Mouse (Mus musculus) CH12.LX (cell line): ENCODE results near the gene Aif1l. TPM values are rescaled to one million over a fixed set of nuclear protein-coding genes. Genes with fewer than 3 reads are reported as not detected.

Source experiments
- DNase-seq: peaks from one replicate; pipeline ENCODE4 v3.0.0-alpha.2; 2013; ENCODE audit errors: extremely low read depth
- H3K27ac ChIP-seq: 2 replicates; pipeline ENCODE4 v1.5.1; 2012; ENCODE audit warnings: low read depth, mild to moderate bottlenecking, control low read depth, moderate library complexity; ENCODE audit not compliant: insufficient read depth
- H3K27me3 ChIP-seq: replicated peaks from 2 replicates; pipeline ENCODE3; 2012; ENCODE audit warnings: inconsistent platforms
- H3K36me3 ChIP-seq, 2 experiments: replicated peaks in 1 of 2; 2 replicates each; pipeline versions ENCODE3 to v1.6.1; 2012; ENCODE audit warnings: inconsistent platforms in 1 of 2, low read length in 1 of 2, mild to moderate bottlenecking in 1 of 2, mixed read lengths in 1 of 2, moderate library complexity in 1 of 2; ENCODE audit not compliant: control insufficient read depth in 1 of 2, insufficient read depth in 1 of 2
- H3K4me1 ChIP-seq, 2 experiments: 2 replicates each; pipeline ENCODE4 v1.6.1; 2012; ENCODE audit warnings: inconsistent platforms in 1 of 2, moderate library complexity in 1 of 2; ENCODE audit not compliant: insufficient read depth in 2 of 2, control insufficient read depth in 1 of 2
- H3K4me2 ChIP-seq: 2 replicates; pipeline ENCODE4 v1.6.1; 2012; ENCODE audit warnings: low read depth, mild to moderate bottlenecking, control low read depth; ENCODE audit not compliant: poor library complexity, insufficient read depth, severe bottlenecking
- H3K4me3 ChIP-seq, 3 experiments: fragments of 150-350 bp in 1 of 3; sonication (generic) in 1 of 3; replicated peaks in 1 of 3; 2 replicates each; pipeline versions ENCODE3 to v1.5.1; 2011 to 2012; ENCODE audit warnings: low read depth in 2 of 3, low read length in 2 of 3, mild to moderate bottlenecking in 2 of 3, moderate library complexity in 2 of 3, control low read depth in 1 of 3, improper control_type of control experiment in 1 of 3, inconsistent platforms in 1 of 3, mixed read lengths in 1 of 3; ENCODE audit not compliant: poor library complexity in 1 of 3
- H3K79me2 ChIP-seq: replicated peaks from 2 replicates; pipeline ENCODE4 v1.6.1; 2012; ENCODE audit warnings: mild to moderate bottlenecking, moderate library complexity; ENCODE audit not compliant: control insufficient read depth, poor library complexity, insufficient read depth, severe bottlenecking; ENCODE audit errors: extremely low read depth
- H3K9ac ChIP-seq: 2 replicates; pipeline ENCODE4 v1.6.1; 2012; ENCODE audit warnings: low read depth, mild to moderate bottlenecking, control low read depth, moderate library complexity; ENCODE audit not compliant: insufficient read depth
- H3K9me3 ChIP-seq: replicated peaks from 2 replicates; pipeline ENCODE3; 2012; ENCODE audit warnings: low read length, inconsistent platforms, mixed read lengths
- BHLHE40 ChIP-seq: IDR thresholded peaks from 2 replicates; pipeline ENCODE4 v1.6.1; 2011; ENCODE audit warnings: mild to moderate bottlenecking, low read depth, low read length, improper control_type of control experiment
- CHD1 ChIP-seq: IDR thresholded peaks from 2 replicates; pipeline ENCODE4 v1.6.1; 2012; ENCODE audit warnings: low read depth, low read length, improper control_type of control experiment, inconsistent platforms
- CHD2 ChIP-seq: IDR thresholded peaks from 2 replicates; pipeline ENCODE4 v1.6.1; 2011; ENCODE audit warnings: low read length, improper control_type of control experiment
- ELF1 ChIP-seq: IDR thresholded peaks from 2 replicates; pipeline ENCODE4 v1.6.1; 2014; ENCODE audit warnings: low read depth, mild to moderate bottlenecking, inconsistent platforms, low read length, improper control_type of control experiment
- HCFC1 ChIP-seq: IDR thresholded peaks from 2 replicates; pipeline ENCODE4 v1.6.1; 2012; ENCODE audit warnings: low read depth, mild to moderate bottlenecking, inconsistent platforms, low read length, improper control_type of control experiment
- JUND ChIP-seq: conservative IDR thresholded peaks from 2 replicates; pipeline ENCODE4 v1.6.1; 2011; ENCODE audit warnings: low read depth, low read length, improper control_type of control experiment
- KAT2A ChIP-seq: IDR thresholded peaks from 2 replicates; pipeline ENCODE4 v1.6.1; 2012; ENCODE audit warnings: low read length, improper control_type of control experiment, inconsistent platforms; ENCODE audit not compliant: insufficient replicate concordance
- MAFK ChIP-seq: IDR thresholded peaks from 2 replicates; pipeline ENCODE4 v1.6.1; 2011; ENCODE audit warnings: low read length, improper control_type of control experiment; ENCODE audit not compliant: insufficient replicate concordance
- MAZ ChIP-seq: IDR thresholded peaks from 2 replicates; pipeline ENCODE4 v1.6.1; 2012; ENCODE audit warnings: low read depth, mild to moderate bottlenecking, inconsistent platforms, low read length, improper control_type of control experiment, moderate library complexity
- MEF2A ChIP-seq: IDR thresholded peaks from 2 replicates; pipeline ENCODE4 v1.6.1; 2014; ENCODE audit warnings: low read depth, mild to moderate bottlenecking, inconsistent platforms, low read length, improper control_type of control experiment, borderline replicate concordance
- MXI1 ChIP-seq: IDR thresholded peaks from 2 replicates; pipeline ENCODE4 v1.6.1; 2011; ENCODE audit warnings: mild to moderate bottlenecking, low read depth, low read length, improper control_type of control experiment
- MYC ChIP-seq: IDR thresholded peaks from 2 replicates; pipeline ENCODE4 v1.6.1; 2011; ENCODE audit warnings: low read depth, mild to moderate bottlenecking, improper control_type of control experiment, low read length
- NRF1 ChIP-seq: IDR thresholded peaks from 2 replicates; pipeline ENCODE4 v1.6.1; 2014; ENCODE audit warnings: low read depth, mild to moderate bottlenecking, inconsistent platforms, low read length, improper control_type of control experiment, moderate library complexity
- POLR2A ChIP-seq: IDR thresholded peaks from 2 replicates; pipeline ENCODE4 v1.6.1; 2011; ENCODE audit warnings: low read depth, mild to moderate bottlenecking, improper control_type of control experiment, low read length
- RAD21 ChIP-seq: IDR thresholded peaks from 2 replicates; pipeline ENCODE4 v1.6.1; 2011; ENCODE audit warnings: low read depth, mild to moderate bottlenecking, low read length, improper control_type of control experiment, moderate library complexity
- RCOR1 ChIP-seq: conservative IDR thresholded peaks from 2 replicates; pipeline ENCODE4 v1.6.1; 2012; ENCODE audit warnings: low read depth, mild to moderate bottlenecking, inconsistent platforms, low read length, improper control_type of control experiment
- SMC3 ChIP-seq: IDR thresholded peaks from 2 replicates; pipeline ENCODE4 v1.6.1; 2011; ENCODE audit warnings: low read depth, low read length, improper control_type of control experiment
- TBP ChIP-seq: conservative IDR thresholded peaks from 2 replicates; pipeline ENCODE4 v1.6.1; 2011; ENCODE audit warnings: low read depth, low read length, improper control_type of control experiment
- ZC3H11A ChIP-seq: IDR thresholded peaks from 2 replicates; pipeline ENCODE4 v1.6.1; 2012; ENCODE audit warnings: low read depth, mild to moderate bottlenecking, inconsistent platforms, low read length, improper control_type of control experiment
- ZMIZ1 ChIP-seq: IDR thresholded peaks from 2 replicates; pipeline ENCODE4 v1.6.1; 2012; ENCODE audit warnings: low read depth, mild to moderate bottlenecking, inconsistent platforms, low read length, improper control_type of control experiment
- dilution Hi-C: fragments of 300-500 bp; cut with MboI; formaldehyde crosslinking; loops from 2 replicates; pipeline ENCODE4 v1.14.3; 2020; ENCODE audit warnings: low sequenced_read_pairs; ENCODE audit not compliant: extremely low pct_unique_long_range_greater_than_20kb, extremely low pct_ligation_motif_present
- in situ Hi-C: fragments of 300-500 bp; cut with MboI; formaldehyde crosslinking; loops from 3 replicates; pipeline ENCODE4 v1.14.3; 2019; ENCODE audit warnings: low sequenced_read_pairs, low pct_ligation_motif_present, low pct_unique_long_range_greater_than_20kb, mixed read lengths
- polyA plus RNA-seq: library from polyadenylated mRNA; unstranded; fragments of >175 nt; gene quantifications from 2 replicates; pipeline ENCODE4 v1.2.1, GENCODE M21; 2012; ENCODE audit warnings: low read depth; ENCODE audit not compliant: insufficient read length
- total RNA-seq, 2 experiments: library from RNA; depleted of rRNA; stranded (reverse); fragments of 300-350 nt in 1 of 2; fragments of >200 nt in 1 of 2; gene quantifications; 2 replicates each; pipeline ENCODE4 v1.2.3; 2012 to 2014

Gene Aif1l
- total and polyA plus RNA-seq, 3 experiments, result 0.11 to 0.81 TPM; not detected in 1

- Histone ChIP-seq H3K4me1 (no peaks in the 10 kb centered on the region), H3K27me3 (peaks cover 90% of the 10 kb centered on the region), H3K27ac (no peak overlapping the region), H3K4me3 (no peak overlapping the region), H3K9me3 (no peaks in the 10 kb centered on the region), H3K36me3 (no peaks in the 10 kb centered on the region), H3K9ac (no peak overlapping the region), H3K4me2 (no peak overlapping the region), H3K79me2 (no peaks in the 10 kb centered on the region)
- in situ Hi-C loops (no loop called here), dilution Hi-C loops (no loop called here)
- TF ChIP-seq ZC3H11A, result no peak
- DNase-seq, result no peak
These were observed 15.4 kb upstream of the Aif1l start for GRCm38 (mm10) chr2:31934551-31934950.

GRCm38 (mm10) chr2:31935054-31935453 lies 14.9 kb upstream of the Aif1l start:
- no peaks in the 10 kb centered on the region for H3K79me2 ChIP-seq
- dilution Hi-C loops (no loop called here), in situ Hi-C loops (no loop called here)
- no peaks in the 10 kb centered on the region for H3K36me3 ChIP-seq
- H3K9ac ChIP-seq, result no peak overlapping the region
- no peak overlapping the region for H3K27ac ChIP-seq
- H3K9me3 ChIP-seq, result no peaks in the 10 kb centered on the region
- H3K4me1 ChIP-seq, result no peaks in the 10 kb centered on the region
- no peak overlapping the region for H3K4me3 ChIP-seq
- no peak for DNase-seq
- peaks cover 89% of the 10 kb centered on the region for H3K27me3 ChIP-seq
- TF ChIP-seq POLR2A (no peak), RAD21 (no peak), SMC3 (no peak), MAZ (no peak), ELF1 (no peak), ZC3H11A (no peak), MYC (no peak), NRF1 (no peak), CHD2 (no peak), MXI1 (no peak), MEF2A (no peak), CHD1 (no peak), HCFC1 (no peak), MAFK (no peak), JUND (no peak), RCOR1 (no peak), KAT2A (no peak), TBP (no peak), ZMIZ1 (no peak), BHLHE40 (no peak)
- H3K4me2 ChIP-seq, result no peak overlapping the region
